Mouse (Mus musculus) limb, embryonic 14.5 days (tissue): ENCODE results near the gene Fam102b. TPM values are rescaled to one million over a fixed set of nuclear protein-coding genes. Genes with fewer than 3 reads are reported as not detected.
A peak's percentile ranks its signal among the peaks of the same experiment; 100 is the strongest.

Experiments used
- ATAC-seq: fragments of 200-750 bp; cut with Nextera tagmentation; 2 replicates; pipeline ENCODE4 v1.8.0; 2017; ENCODE audit warnings: low read depth, moderate number of reproducible peaks, moderate TSS enrichment; ENCODE audit not compliant: low FRiP score
- DNase-seq: peaks from one replicate; pipeline ENCODE4 v3.0.0-alpha.2; 2015; ENCODE audit warnings: low spot score
- H3K27ac ChIP-seq: fragments of 300-500 bp; sonication (generic); replicated peaks from 2 replicates; pipeline ENCODE4 v1.5.1; 2014; ENCODE audit warnings: low read depth, mild to moderate bottlenecking, low read length, moderate library complexity, mixed read lengths
- H3K27me3 ChIP-seq: fragments of 300-500 bp; sonication (generic); 2 replicates; pipeline ENCODE4 v1.6.1; 2014; ENCODE audit warnings: low read length, mixed read lengths; ENCODE audit not compliant: control insufficient read depth, insufficient read depth
- H3K36me3 ChIP-seq: fragments of 300-500 bp; sonication (generic); 2 replicates; pipeline ENCODE4 v1.6.1; 2014; ENCODE audit warnings: mild to moderate bottlenecking, low read length, moderate library complexity, mixed read lengths; ENCODE audit not compliant: control insufficient read depth, insufficient read depth
- H3K4me1 ChIP-seq: fragments of 300-500 bp; sonication (generic); 2 replicates; pipeline ENCODE4 v1.6.1; 2014; ENCODE audit warnings: antibody characterized with exemption, low read length, mixed read lengths; ENCODE audit not compliant: control insufficient read depth, insufficient read depth
- H3K4me2 ChIP-seq: fragments of 300-500 bp; sonication (generic); replicated peaks from 2 replicates; pipeline ENCODE4 v1.6.1; 2014; ENCODE audit warnings: low read depth, mild to moderate bottlenecking, low read length, moderate library complexity; ENCODE audit not compliant: severe bottlenecking
- H3K4me3 ChIP-seq: fragments of 300-500 bp; sonication (generic); replicated peaks from 2 replicates; pipeline ENCODE4 v1.5.1; 2014; ENCODE audit warnings: low read length
- H3K9ac ChIP-seq: fragments of 300-500 bp; sonication (generic); 2 replicates; pipeline ENCODE4 v1.6.1; 2014; ENCODE audit warnings: mild to moderate bottlenecking, low read depth, low read length, moderate library complexity; ENCODE audit not compliant: severe bottlenecking
- H3K9me3 ChIP-seq: fragments of 300-500 bp; sonication (generic); 2 replicates; pipeline ENCODE4 v1.6.1; 2016; ENCODE audit warnings: low read length; ENCODE audit not compliant: control insufficient read depth
- POLR2A ChIP-seq: fragments of 200-500 bp; IDR thresholded peaks from 2 replicates; pipeline ENCODE4 v1.8.0; 2012; ENCODE audit warnings: inconsistent platforms, mild to moderate bottlenecking, moderate library complexity, borderline replicate concordance; ENCODE audit not compliant: insufficient read depth, insufficient read length; ENCODE audit errors: extremely low read depth
- WGBS: fragments of 180-500 bp; shearing (Covaris S2); extraction: QIAGEN DNeasy Blood & Tissue Kit; methylation state at CpG from one replicate; pipeline ENCODE4 v1.1.7; 2014; 5-methylcytosine and 5-hydroxymethylcytosine counted together
- polyA plus RNA-seq, 2 experiments: library from polyadenylated mRNA; depleted of rRNA in 1 of 2; stranded (reverse) in 1 of 2; unstranded in 1 of 2; fragments of >200 nt; fragmentation: Nextera tagmentation in 1 of 2; extraction: Ambion mirVana in 1 of 2; gene quantifications; 2 replicates each; pipeline versions ENCODE4 v1.2.1 to v1.2.3; 2012 to 2014

The Fam102b gene
- polyA plus RNA-seq (2012; rRNA removed) (13.3 and 15.4 TPM in 2 replicates), polyA plus RNA-seq (2014; fragmentation: Nextera tagmentation; extraction: Ambion mirVana) (16.9 and 20.9 TPM in 2 replicates)

- H3K9ac ChIP-seq: peak within 1 kb of the TSS; percentile 84
- 1% methylated on average over 27 of the region's 54 CpGs for WGBS
- no peaks in the 10 kb centered on the region for H3K27me3 ChIP-seq
- H3K9me3 ChIP-seq: no peaks in the 10 kb centered on the region
- H3K27ac ChIP-seq: peak within 1 kb of the TSS; percentile 82
- peak within 1 kb of the TSS; percentile 70 for H3K4me3 ChIP-seq
- DNase-seq (peak; percentile 85), ATAC-seq (peak; percentile 81)
- H3K4me2 ChIP-seq: peak within 1 kb of the TSS; percentile 74
- peaks cover 27% of the 10 kb centered on the region for H3K4me1 ChIP-seq
- H3K36me3 ChIP-seq: no peaks in the 10 kb centered on the region
- TF ChIP-seq POLR2A: no peak
These were observed at the start of gene Fam102b for GRCm38 (mm10) chr3:109027515-109027987. Gene Fam102b, minus strand, starts transcription at chr3:109027607.

DNA sequence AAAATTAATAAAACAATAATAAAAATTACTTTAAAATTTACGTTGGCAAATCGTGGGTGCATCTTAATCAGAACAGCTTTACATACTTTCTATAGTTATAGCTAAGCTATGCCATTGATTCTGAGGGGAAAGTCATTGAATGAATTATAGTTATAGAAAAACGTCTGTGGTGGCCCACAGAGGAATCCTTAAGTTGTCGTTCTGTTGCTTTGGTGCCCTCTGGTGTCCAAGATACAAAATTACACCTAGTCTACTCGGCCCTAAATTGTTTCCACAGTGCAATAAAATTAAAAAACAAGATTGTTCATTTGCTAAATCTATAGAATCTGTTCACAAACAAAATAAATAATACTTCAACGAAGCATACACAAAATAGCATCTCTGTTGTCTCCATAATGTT, 35.6 kb upstream of the Fam102b start:
- ATAC-seq (no peak), DNase-seq (peak; percentile 56)
- H3K4me3 ChIP-seq: no peak overlapping the region
- no peak overlapping the region for H3K27ac ChIP-seq
- H3K9ac ChIP-seq: no peak overlapping the region
- H3K9me3 ChIP-seq: no peaks in the 10 kb centered on the region
- H3K4me2 ChIP-seq: no peak overlapping the region
- H3K27me3 ChIP-seq: no peaks in the 10 kb centered on the region
- H3K36me3 ChIP-seq: no peaks in the 10 kb centered on the region
- TF ChIP-seq POLR2A: no peak
- WGBS: 2% methylated on average over 6 of the region's 6 CpGs
- H3K4me1 ChIP-seq: peaks cover 3% of the 10 kb centered on the region; the same call in 1 of the 2 replicates

DNA sequence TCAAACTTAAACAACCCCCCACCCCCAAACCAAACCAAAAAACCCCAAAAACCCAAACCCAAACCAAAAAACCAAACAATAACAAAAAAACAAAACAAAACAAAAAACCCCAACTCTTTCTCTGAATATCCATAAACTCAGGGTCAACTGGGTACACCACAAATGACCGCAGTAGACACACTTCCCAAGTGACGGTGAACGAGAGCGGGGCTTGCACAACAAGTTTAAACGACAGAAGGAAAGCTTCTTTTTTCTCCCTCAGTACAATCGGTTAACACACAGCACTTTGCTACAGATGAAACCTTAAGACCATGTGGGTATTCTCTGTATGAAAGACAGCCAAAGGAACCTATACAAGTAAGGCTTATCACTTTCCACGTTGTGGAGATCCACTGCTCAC, 35.0 kb upstream of the Fam102b start:
- DNase-seq: no peak
- peaks cover 3% of the 10 kb centered on the region; the same call in 1 of the 2 replicates for H3K4me1 ChIP-seq
- no peak for TF ChIP-seq POLR2A
- ATAC-seq: no peak
- no peaks in the 10 kb centered on the region for H3K9me3 ChIP-seq
- no peak overlapping the region for H3K9ac ChIP-seq
- no peaks in the 10 kb centered on the region for H3K36me3 ChIP-seq
- H3K4me3 ChIP-seq: no peak overlapping the region
- H3K27ac ChIP-seq: no peak overlapping the region
- no peaks in the 10 kb centered on the region for H3K27me3 ChIP-seq
- 69% methylated on average over 7 of the region's 7 CpGs for WGBS
- H3K4me2 ChIP-seq: no peak overlapping the region

DNA sequence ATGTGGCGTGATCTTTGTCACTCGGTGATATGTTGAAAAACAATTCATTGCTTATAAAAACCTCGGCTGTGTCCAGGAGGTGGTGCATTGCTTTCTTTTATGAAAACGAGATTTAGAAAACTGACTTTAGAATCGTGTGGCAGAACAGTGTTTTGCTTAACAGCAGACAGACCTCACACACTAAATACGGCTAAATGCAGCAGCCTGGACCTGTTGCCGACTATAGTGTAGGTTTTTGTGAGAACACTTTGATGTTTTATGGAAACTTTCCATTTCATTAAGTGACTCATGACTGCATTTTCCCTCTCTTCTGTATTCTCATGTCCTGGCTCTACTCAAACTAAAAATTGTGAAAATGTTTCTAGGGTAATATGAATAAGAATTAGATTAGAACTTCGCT, 32.5 kb upstream of the Fam102b start:
- Histone ChIP-seq H3K9ac (no peak overlapping the region), H3K4me2 (peak overlapping the region; percentile 19; the same call in 1 of the 2 replicates), H3K27me3 (no peaks in the 10 kb centered on the region), H3K9me3 (no peaks in the 10 kb centered on the region), H3K4me1 (peaks cover 3% of the 10 kb centered on the region; the same call in 1 of the 2 replicates), H3K36me3 (no peaks in the 10 kb centered on the region), H3K4me3 (no peak overlapping the region), H3K27ac (no peak overlapping the region)
- no peak for ATAC-seq
- TF ChIP-seq POLR2A: no peak
- WGBS: 37% methylated on average over 8 of the region's 8 CpGs
- DNase-seq: no peak

DNA sequence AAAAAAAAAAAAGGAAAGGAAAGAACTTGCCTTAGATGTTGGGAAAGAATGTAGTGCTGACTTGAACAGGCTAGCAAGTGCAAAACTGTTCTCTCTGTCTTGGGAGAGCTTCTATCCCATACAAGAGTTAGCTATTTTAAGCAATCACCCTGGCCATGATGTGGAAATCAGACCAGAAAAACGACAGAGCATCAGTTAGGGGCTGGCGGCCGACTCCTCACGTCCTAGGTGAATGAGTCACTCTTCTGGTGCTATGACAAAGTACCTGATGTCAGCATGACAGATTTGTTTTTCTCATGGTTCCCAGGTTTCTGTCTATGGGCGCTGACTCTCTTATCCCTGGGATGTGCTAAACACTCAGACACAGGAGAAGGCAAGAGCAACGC, 24.5 kb upstream of the Fam102b start:
- no peak overlapping the region for H3K27ac ChIP-seq
- no peaks in the 10 kb centered on the region for H3K36me3 ChIP-seq
- no peak for TF ChIP-seq POLR2A
- 0 out of 2 replicates have a peak, but pooled peaks cover 4% of the 10 kb centered on the region for H3K4me1 ChIP-seq
- H3K9ac ChIP-seq: no peak overlapping the region
- no peak overlapping the region for H3K4me2 ChIP-seq
- no peak overlapping the region for H3K4me3 ChIP-seq
- H3K27me3 ChIP-seq: no peaks in the 10 kb centered on the region
- ATAC-seq: no peak
- DNase-seq: no peak
- 77% methylated on average over 6 of the region's 6 CpGs for WGBS
- H3K9me3 ChIP-seq: no peaks in the 10 kb centered on the region
